Mouse (Mus musculus) heart, postnatal 25 days (tissue): Measurements from ENCODE around the gene Kif4. TPM values are rescaled to one million over a fixed set of nuclear protein-coding genes. Genes with fewer than 3 reads are reported as not detected.

ENCODE experiments used
- DNase-seq: peaks from one replicate; pipeline ENCODE4 v3.0.0; 2022; ENCODE audit warnings: low spot score
- intact Hi-C: fragments of 180-260 bp; cut with DNase I; formaldehyde crosslinking; loops from one replicate; pipeline ENCODE4 v1.15.1; 2025
- total RNA-seq, 2 experiments: library from RNA; stranded (reverse); gene quantifications; 2 replicates each; pipeline ENCODE4 v1.2.3; 2021

The Kif4 gene
- total RNA-seq, 2 experiments from 2014 or later, result 0.55 to 0.59 TPM

GRCm38 (mm10) chrX:100728947-100729346, 103.4 kb downstream of the Kif4 start:
- DNase-seq, result no peak
- intact Hi-C loops, result no loop called here

DNA sequence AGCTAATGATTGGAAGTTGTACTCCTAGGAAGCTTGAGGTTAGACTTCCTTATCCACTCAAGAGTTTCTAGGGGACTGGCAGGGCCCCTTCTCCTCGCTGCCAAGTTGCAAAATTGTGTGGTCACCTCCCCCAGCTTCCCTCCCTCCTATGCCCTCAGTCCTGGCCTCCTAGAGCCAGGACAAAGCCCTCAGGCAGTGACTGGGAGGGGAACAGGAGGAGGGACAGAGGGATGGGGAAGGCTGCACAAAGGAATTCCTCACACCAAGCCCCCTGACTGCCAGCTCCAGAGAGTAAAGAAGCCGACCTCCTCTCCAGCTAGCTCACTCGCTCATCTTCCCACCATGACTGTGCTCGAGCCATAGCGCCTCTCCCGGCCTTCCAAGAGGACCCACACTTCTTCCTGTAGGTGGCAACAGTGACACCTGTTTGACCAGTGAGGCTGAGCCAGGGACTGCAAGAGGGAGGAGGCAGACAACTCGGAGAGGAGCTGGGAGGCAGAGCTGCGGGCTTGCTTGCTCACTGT, 104.2 kb downstream of the Kif4 start, which contains the start of gene Gdpd2:
Gene Gdpd2, plus strand, starts transcription at position 209 of the 524 bp plus-strand sequence.
- DNase-seq, result no peak
- intact Hi-C loops, result loop anchor here (10.0 kb wide), 1 partner anchor 225 kb away; no protein-coding TSS in a partner anchor

GRCm38 (mm10) chrX:100730266-100730665, 104.7 kb downstream of the Kif4 start:
- DNase-seq, result no peak
- intact Hi-C loops, result loop anchor here (10.0 kb wide), 1 partner anchor 225 kb away; no protein-coding TSS in a partner anchor

DNA sequence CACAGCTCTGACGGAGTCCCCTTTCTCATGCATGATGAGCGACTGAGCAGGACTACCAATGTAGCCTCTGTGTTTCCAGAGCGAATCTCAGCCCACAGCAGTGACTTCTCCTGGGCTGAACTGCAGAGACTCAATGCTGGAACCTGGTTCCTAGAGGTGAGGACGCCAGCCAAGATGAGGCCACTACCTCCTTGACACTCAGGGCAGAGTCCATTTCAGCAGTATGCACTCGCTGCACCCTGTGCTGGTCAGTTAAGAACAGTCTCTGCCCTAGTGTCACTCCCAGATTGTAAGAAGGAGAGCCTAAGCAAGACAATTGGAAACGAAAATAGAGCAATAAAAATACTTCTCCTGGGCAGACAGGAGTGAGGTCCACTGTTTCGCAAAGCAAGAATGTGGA, 108.8 kb downstream of the Kif4 start:
- intact Hi-C loops, result loop anchor here (10.0 kb wide), 1 partner anchor 230 kb away; no protein-coding TSS in a partner anchor
- DNase-seq, result no peak

DNA sequence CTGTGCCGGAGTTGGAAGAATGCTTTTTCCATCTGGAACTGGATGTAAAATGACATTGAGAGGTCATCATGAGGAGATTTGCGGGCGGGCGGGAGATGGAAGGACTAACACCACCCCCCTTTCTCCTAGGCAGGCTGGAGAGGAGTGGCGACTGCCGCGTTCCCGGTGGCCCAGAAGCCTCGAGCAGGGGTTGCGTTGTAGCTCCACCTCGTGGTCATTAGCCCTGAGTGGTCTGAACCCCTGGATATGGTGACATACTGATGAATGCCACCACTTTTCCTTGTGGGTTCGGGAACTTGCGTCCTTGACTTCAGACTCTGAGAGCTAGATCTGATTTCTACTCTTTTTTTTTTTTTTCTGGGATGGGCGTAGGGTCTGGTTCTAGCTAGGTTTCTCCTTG, 113.4 kb downstream of the Kif4 start:
- DNase-seq, result peak; percentile 36
- intact Hi-C loops, result loop anchor here (1.0 to 10.0 kb wide), 2 partner anchors 118 to 234 kb away; no protein-coding TSS in a partner anchor

GRCm38 (mm10) chrX:100739443-100739842, 113.9 kb downstream of the Kif4 start:
- intact Hi-C loops, result loop anchor here (10.0 kb wide), 1 partner anchor 235 kb away; no protein-coding TSS in a partner anchor
- no peak for DNase-seq

DNA sequence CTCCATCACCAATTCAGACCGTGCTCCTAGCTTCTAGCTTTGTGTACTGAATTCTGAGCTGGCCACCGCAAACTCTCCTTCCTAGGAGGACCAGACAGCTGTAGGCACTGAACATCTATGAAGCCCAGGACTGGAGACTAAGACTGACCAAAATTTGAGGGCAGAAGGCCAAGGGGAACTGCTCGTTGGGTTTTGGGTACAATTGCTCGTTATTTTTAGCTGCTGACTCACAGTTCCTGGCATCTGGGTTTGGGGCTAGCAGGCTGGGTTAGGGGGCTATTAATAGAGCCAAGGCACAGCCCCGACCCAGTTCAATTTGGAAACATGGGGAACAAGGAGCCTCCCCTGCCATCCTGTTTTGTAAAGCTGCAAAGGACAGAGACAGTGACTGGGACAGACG, 115.2 kb downstream of the Kif4 start:
- peak; percentile 6 for DNase-seq
- intact Hi-C loops, result no loop called here

- intact Hi-C loops, result no loop called here
- DNase-seq, result no peak
Observed at GRCm38 (mm10) chrX:100741940-100742339, 116.4 kb downstream of the Kif4 start.

- DNase-seq, result no peak
- intact Hi-C loops, result no loop called here
Observed at GRCm38 (mm10) chrX:100765855-100766254, 140.3 kb downstream of the Kif4 start.

- intact Hi-C loops, result no loop called here
- DNase-seq, result no peak
Observed at GRCm38 (mm10) chrX:100767181-100767884, 141.8 kb downstream of the Kif4 start, which contains the start of gene Dlg3. Gene Dlg3 (plus strand): TSS chrX:100767722.

DNA sequence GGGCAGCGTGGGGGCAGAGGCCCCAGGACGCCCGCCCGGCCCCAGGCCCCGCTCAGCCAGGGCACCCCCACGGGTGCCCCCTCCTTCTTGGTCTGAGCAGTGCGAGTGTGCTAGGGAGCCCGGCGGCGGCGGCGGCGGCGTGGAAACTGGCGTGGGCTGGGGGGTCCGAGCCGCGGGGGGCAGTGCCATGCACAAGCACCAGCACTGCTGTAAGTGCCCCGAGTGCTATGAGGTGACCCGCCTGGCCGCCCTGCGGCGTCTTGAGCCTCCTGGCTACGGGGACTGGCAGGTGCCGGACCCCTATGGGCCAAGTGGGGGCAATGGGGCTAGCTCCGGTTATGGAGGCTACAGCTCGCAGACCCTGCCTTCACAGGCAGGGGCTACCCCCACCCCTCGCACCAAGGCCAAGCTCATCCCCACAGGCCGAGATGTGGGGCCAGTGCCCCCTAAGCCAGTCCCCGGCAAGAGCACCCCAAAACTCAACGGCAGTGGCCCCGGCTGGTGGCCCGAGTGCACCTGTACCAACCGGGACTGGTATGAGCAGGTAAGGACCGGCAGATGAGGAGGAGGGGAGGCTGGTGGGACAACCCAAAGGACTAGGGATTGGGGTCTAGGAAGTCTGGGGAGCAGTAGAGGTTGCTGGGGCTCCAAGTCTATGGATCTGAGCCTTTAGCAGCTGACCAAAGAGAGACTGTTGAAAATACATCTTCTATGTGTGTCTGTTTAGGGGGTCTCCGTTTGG, 142.5 kb downstream of the Kif4 start:
- no peak for DNase-seq
- intact Hi-C loops, result no loop called here

DNA sequence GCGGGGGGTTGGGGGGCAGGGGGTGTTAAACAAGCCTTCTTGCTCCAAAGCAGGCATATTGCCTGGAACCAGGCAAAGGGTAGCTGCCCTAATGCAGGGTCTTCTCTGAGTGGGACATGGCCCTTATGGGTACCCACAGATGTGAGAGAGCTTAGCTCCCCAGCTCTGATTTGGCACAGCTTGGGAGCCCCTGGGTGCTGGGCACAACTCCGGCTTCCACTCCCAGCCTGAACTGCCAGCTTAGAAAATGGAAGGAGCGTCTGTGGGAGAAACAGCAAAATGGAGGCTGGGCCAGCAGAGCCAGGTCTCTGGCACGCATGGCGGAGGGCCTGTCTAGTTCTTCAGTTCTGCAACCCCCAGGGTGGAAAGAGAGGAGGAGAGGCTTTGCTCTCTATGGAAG, 143.7 kb downstream of the Kif4 start:
- intact Hi-C loops, result no loop called here
- no peak for DNase-seq

DNA sequence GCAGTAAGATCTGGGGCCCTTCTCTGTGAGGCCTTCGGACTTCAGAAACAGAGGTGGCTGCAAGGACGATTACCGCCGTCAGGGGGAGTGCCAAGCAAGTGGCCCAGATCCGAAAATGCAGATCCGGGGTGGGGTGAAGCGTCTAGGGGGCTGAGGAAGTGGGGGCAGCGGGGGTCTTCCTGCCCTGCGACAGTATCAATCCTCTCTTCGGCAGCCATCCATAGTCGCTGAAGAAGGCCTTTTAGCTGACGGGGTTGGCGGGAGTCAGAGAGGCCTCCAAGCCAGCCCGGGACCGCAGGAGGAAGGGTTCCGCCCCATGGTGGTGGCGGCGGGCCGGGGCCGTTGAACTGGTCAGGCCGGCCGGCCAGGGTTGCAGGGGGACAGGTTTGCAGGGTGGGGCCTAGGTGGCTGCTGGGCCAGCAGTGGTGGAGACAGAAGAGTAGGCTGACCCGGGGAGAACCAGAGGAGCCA, 148.8 kb downstream of the Kif4 start:
- intact Hi-C loops, result loop anchor here (10.0 kb wide), 1 partner anchor 170 kb away; no protein-coding TSS in a partner anchor
- DNase-seq, result no peak

DNA sequence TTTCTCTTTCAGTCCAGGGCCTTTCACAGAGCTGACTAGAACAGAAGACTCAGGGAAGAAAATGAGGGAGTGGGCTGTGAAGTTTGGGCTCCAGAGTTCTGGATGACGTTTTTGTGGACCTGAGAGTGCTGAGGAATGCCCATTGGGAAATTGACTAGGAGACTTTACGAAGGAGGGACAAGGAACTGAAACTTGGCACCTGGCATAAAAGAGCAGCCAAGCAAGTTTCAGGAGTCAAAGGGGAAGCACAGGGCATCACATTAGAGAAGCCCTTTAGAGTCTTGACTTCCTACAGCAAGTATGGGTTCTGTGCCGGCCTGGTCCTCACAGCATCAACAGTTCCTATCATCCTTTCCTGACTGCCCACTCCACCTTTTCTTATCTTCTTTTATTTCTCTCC, 149.9 kb downstream of the Kif4 start:
- no peak for DNase-seq

DNA sequence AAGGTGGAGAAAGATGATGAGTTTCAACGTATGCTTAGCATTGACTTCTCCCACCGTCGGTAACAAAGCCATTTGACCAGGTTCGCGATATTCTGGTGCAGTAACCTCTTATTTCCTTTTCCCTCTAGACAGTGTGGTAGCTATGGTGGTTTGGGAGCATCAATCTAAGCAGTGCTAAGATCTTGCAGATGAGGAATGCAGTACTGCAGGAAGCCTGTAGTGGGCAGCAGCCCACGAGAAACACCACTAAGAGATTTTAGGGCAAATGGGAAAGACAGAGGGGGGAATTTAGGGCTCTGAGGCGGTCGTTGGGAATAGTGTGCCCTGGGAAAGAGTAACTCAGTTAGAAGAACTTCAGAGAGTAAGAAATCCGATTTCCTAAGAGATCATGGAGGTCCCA, 151.0 kb downstream of the Kif4 start:
- DNase-seq, result no peak
- intact Hi-C loops, result loop anchor here (10.0 kb wide), 1 partner anchor 168 kb away; no protein-coding TSS in a partner anchor

More for the DNA sequence above, 149.9 kb downstream of the Kif4 start:
- intact Hi-C loops, result loop anchor here (10.0 kb wide), 1 partner anchor 169 kb away; no protein-coding TSS in a partner anchor

Other genes starting within 250 kb of the Kif4 start
- gene Otud6a, start 196.7 kb upstream of the Kif4 start, total RNA-seq, result not detected
- gene Awat2, start 183.0 kb upstream of the Kif4 start, total RNA-seq, result not detected
- gene Igbp1, start 131.4 kb upstream of the Kif4 start, total RNA-seq, result 10 to 100 TPM; 37.5 to 39.7 TPM
- not detected for gene Dgat2l6, start 100.9 kb upstream of the Kif4 start, total RNA-seq
- gene Awat1, start 53.5 kb upstream of the Kif4 start, total RNA-seq, result not detected
- gene P2ry4, start 30.9 kb upstream of the Kif4 start, total RNA-seq, result not detected
- not detected for gene Arr3, start 20.2 kb upstream of the Kif4 start, total RNA-seq
- 10 to 100 TPM; 25.9 to 27.1 TPM for gene Pdzd11, start 831 bp downstream of the Kif4 start, total RNA-seq
- gene Gdpd2, start 104.1 kb downstream of the Kif4 start, total RNA-seq, result not detected
- 1 to 10 TPM; 3.2 to 3.4 TPM for gene Dlg3, start 142.0 kb downstream of the Kif4 start, total RNA-seq